Mouse (Mus musculus) MEL-GATA-1-ER (cell line): ENCODE data around the gene Cic.

ENCODE experiments used
- DNase-seq: peaks from one replicate; pipeline ENCODE4 v3.0.0-alpha.2; 2012; ENCODE audit warnings: low read depth; ENCODE audit errors: extremely low read depth

Gene Cic

GRCm38 (mm10) chr7:25281734-25282601 is 14.5 kb downstream of the Cic start:
- peak; percentile 78 for DNase-seq

- DNase-seq = no peak
Measured at GRCm38 (mm10) chr7:25282731-25283211, 15.3 kb downstream of the Cic start.

GRCm38 (mm10) chr7:25283637-25284036 is 16.1 kb downstream of the Cic start:
- DNase-seq = peak; percentile 56

- no peak for DNase-seq
Measured at GRCm38 (mm10) chr7:25284171-25284570, 16.7 kb downstream of the Cic start.

GRCm38 (mm10) chr7:25284766-25285165 is 17.3 kb downstream of the Cic start:
- no peak for DNase-seq

GRCm38 (mm10) chr7:25285511-25286238 is 18.2 kb downstream of the Cic start:
- no peak for DNase-seq

- no peak for DNase-seq
Measured at GRCm38 (mm10) chr7:25286989-25287388, 19.5 kb downstream of the Cic start.

- no peak for DNase-seq
Measured at GRCm38 (mm10) chr7:25288011-25288410, 20.5 kb downstream of the Cic start.

- DNase-seq = no peak
Measured at GRCm38 (mm10) chr7:25288721-25289120, 21.2 kb downstream of the Cic start.

GRCm38 (mm10) chr7:25289925-25290324 is 22.4 kb downstream of the Cic start:
- no peak for DNase-seq

- DNase-seq = no peak
Measured at GRCm38 (mm10) chr7:25290463-25290862, 23.0 kb downstream of the Cic start.

GRCm38 (mm10) chr7:25290911-25291310 is 23.4 kb downstream of the Cic start:
- no peak for DNase-seq

GRCm38 (mm10) chr7:25292107-25292506 is 24.6 kb downstream of the Cic start:
- DNase-seq = no peak

GRCm38 (mm10) chr7:25293191-25293739 is 25.8 kb downstream of the Cic start:
- no peak for DNase-seq

- DNase-seq = no peak
Measured at GRCm38 (mm10) chr7:25294495-25294894, 27.0 kb downstream of the Cic start.

- DNase-seq = no peak
Measured at GRCm38 (mm10) chr7:25294960-25295722, 27.6 kb downstream of the Cic start.

GRCm38 (mm10) chr7:25296945-25297453 is 29.5 kb downstream of the Cic start:
- no peak for DNase-seq

GRCm38 (mm10) chr7:25297454-25298325 is 30.2 kb downstream of the Cic start, which contains the start of gene Pafah1b3:
Gene Pafah1b3, minus strand, starts transcription at chr7:25297986.
- peak; percentile 95 for DNase-seq

GRCm38 (mm10) chr7:25301063-25301462 is 33.6 kb downstream of the Cic start, which contains the start of gene Prr19:
Gene Prr19, plus strand, starts transcription at chr7:25301411.
- DNase-seq = no peak
